Mouse (Mus musculus) gastrocnemius, postnatal 4 days (tissue): ENCODE measurements at regions not wholly inside any gene's neighbourhood (a gene's known extent, or its start where the extent isn't known, plus 50 kb on each side); places are given as distances from the start of the nearest gene placed in this dataset.

Source experiments
- DNase-seq, 2 experiments: peaks; one replicate each; pipeline ENCODE4 v3.0.0; 2021 to 2022; ENCODE audit warnings: low spot score in 2 of 2, mixed read lengths in 2 of 2

- no peak for DNase-seq
Observed at GRCm38 (mm10) chr2:133498186-133498571, 53.8 kb upstream of the Bmp2 start.

GRCm38 (mm10) chr2:133498717-133499143, 53.2 kb upstream of the Bmp2 start:
- no peak for DNase-seq

GRCm38 (mm10) chr2:133499904-133500303, 52.1 kb upstream of the Bmp2 start:
- DNase-seq: no peak
